Mouse (Mus musculus) heart, postnatal 0 days (tissue): ENCODE results near the gene H2afz.

ENCODE experiments used
- CTCF ChIP-seq: IDR thresholded peaks from 2 replicates; pipeline ENCODE4 v1.5.1; 2016; ENCODE audit warnings: antibody characterized with exemption, control low read depth, low read depth
- EP300 ChIP-seq: IDR thresholded peaks from 2 replicates; pipeline ENCODE4 v1.6.1; 2016; ENCODE audit warnings: antibody characterized with exemption, low read depth

- no peak for TF ChIP-seq CTCF
- no peak for TF ChIP-seq EP300
Measured at GRCm38 (mm10) chr3:137838160-137838559, 26.1 kb upstream of the H2afz start.
